Mouse (Mus musculus) C3H10T1/2 (cell line): ENCODE data around the gene Gm11115. TPM values are rescaled to one million over a fixed set of nuclear protein-coding genes. Genes with fewer than 3 reads are reported as not detected.

Source experiments
- polyA plus RNA-seq, 2 experiments: library from polyadenylated mRNA; unstranded; fragments of >200 nt; fragmentation: generic; extraction: Trizol; gene quantifications; one replicate each; pipeline ENCODE4 v1.2.1; 2012; ENCODE audit warnings: missing spikeins in 2 of 2

Gene Gm11115
- not detected for polyA plus RNA-seq

GRCm38 (mm10) chr5:88153999-88154398 lies at the start of gene Gm11115:
Gene Gm11115, minus strand, starts transcription at chr5:88154099.

GRCm38 (mm10) chr5:88111430-88111829 lies 42.5 kb downstream of the Gm11115 start, which contains the start of gene Gm11116:
Gene Gm11116, minus strand, starts transcription at chr5:88111530.

Other genes with a start within 250 kb of the Gm11115 start
- gene Csn3, start 228.5 kb downstream of the Gm11115 start, polyA plus RNA-seq, result under 1 TPM in 1 of 2 experiments, not detected in 1; 0.08 TPM
- gene 2310003L06Rik, start 184.6 kb downstream of the Gm11115 start, polyA plus RNA-seq, result not detected
- gene Gm28434, start 184.6 kb downstream of the Gm11115 start, polyA plus RNA-seq, result not detected
- not detected for gene Cabs1, start 174.7 kb downstream of the Gm11115 start, polyA plus RNA-seq
- gene Smr3a, start 151.6 kb downstream of the Gm11115 start, polyA plus RNA-seq, result not detected
- not detected for gene Smr2, start 67.5 kb downstream of the Gm11115 start, polyA plus RNA-seq
- not detected for gene Gm11116, start 42.6 kb downstream of the Gm11115 start, polyA plus RNA-seq
- gene Gm7714, start 114.8 kb upstream of the Gm11115 start, polyA plus RNA-seq, result not detected
- not detected for gene Prol1, start 163.2 kb upstream of the Gm11115 start, polyA plus RNA-seq
- gene Amtn, start 222.0 kb upstream of the Gm11115 start, polyA plus RNA-seq, result not detected